Mouse (Mus musculus) lung, postnatal 14 days (tissue): ENCODE results near the gene Chd6.
"Not testable (repeated sequence)": the region's sequence is repeated elsewhere in the genome, so short reads cannot be mapped to it uniquely, and the experiment has no call there.

Experiments
- DNase-seq: peaks from one replicate; pipeline ENCODE4 v3.0.0; 2021

Gene Chd6

DNA sequence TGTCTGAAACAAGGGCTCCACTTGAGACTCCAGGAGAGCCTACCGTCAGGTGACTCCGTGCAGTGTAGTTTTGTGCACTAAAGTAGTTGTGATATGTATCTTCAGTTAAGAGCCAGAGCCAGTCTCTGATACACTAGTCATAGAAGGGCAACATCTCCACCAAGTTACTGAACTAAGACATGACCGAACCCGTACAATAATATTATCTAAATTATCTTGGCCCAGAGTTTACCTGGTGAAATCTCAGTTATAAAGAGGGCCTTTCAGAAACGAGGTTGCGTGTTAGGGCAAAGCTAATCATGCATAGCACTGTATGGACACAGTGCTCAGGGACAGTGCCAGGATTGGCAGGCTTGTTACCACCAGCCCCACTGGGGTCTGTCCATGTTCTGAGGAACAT is 127.1 kb downstream of the Chd6 start:
- DNase-seq: no peak

DNA sequence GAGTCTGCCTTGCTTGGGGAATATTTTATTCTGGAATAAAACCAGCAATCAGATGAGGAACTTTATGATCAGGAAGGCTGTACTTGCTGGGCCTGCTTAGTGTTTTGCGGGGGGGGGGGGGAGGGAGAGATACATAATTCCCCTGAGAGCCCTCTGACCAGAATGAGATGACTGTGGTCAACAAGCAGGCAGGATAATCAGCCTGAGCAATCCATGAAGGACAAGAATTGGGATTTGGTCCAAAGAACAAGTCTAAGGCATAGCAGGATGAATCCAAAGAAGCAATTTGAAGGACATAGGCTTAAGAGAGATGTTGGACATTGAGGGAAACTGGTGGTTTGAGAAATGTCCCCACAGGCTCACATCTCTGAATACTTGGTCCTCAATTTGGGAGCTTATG is 130.2 kb downstream of the Chd6 start:
- DNase-seq: no peak

DNA sequence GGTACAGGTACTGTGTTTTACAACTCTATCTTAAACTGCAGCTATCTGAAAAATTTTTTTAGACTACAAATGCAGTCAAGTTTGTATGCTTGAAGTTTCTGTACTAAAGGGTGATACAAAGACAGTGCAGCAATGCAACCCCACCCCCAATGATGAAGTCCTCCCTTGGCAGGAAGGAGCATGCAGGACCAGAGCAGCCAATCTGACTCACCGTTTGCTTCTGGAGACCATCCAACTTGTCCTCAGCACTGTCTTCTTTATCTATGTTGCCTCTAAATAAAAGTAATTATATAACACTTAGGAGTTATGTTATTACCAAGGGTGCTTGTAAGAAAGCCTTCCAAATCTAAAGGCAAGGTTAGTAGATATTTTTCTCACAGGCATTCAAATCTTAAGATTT is 131.6 kb downstream of the Chd6 start:
- DNase-seq: no peak

DNA sequence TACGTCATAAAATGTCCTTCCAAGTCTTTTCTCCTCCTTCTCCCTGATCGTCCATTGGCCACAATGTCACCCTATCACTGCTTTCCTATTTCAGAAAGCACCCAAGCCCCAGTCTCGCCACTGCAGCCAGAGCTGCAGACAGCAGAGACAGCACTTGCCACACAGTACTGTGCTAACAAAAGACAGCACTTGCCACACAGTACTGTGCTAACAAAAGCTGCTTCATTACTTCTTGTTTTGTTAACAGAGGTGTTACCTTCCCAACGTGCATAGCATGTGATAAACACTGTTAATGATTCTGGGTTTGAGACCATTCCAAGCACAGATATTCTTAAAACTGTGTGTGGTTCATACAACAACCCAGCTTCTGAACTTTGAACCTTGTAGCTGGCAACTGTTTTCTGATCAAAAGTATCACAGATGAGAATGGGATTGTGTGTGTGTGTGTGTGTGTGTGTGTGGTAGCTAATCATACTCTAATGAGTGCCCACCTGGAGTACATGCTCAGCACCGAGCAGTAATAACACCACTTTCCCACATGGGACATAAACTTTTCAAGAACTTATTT is 135.1 kb downstream of the Chd6 start:
- DNase-seq: no peak

DNA sequence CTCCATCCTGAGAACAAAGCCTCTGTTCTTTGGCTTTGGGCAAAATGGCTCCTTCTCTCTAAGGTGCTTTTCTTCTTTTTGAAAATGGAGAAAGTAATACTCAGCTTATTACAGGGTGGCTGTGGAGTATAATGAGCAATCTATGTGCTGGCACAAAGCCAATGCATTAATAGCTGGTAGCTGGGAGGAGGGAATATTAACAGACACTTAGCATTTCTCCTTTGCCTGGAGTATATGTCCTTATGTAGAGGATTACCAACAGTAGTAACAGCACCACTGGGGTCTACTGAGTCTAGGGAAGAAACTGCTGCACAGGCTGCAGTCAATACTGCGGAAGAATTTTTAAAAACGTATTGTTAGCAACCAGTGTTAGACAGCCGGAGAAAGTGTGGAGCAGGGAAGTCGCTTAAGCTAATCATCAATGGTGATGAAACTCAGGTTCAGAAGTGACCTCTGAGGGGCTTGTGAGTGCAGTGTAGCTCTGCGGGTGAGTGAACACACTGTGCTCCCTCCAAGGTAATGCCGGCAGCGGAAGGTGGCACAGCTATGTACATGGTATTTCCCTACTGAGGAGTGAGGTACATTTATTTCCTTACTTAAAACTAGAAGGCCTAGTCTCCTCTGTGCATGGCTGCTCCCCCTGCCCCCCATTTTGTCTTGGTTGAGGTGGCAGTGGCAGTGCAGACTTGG is 136.6 kb downstream of the Chd6 start:
- no peak for DNase-seq

DNA sequence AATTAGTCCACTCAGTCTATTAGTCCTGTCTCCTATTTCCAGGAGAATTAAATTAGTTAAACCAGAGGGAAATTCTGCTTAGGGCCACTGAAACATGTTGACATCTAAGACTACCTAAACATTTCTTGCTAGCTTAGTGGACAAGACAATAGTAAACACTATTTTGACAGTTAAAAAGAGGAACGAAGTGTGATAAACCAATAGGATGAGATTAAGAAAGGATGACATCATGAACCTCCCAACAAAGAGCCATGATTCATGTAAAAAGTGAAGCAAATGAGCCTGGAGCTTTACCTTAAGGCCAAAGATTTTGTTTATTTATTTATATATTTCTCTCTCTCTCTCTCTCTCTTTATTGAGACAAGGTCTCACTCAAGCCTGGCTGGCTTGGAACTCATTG is 146.7 kb downstream of the Chd6 start:
- DNase-seq: no peak

DNA sequence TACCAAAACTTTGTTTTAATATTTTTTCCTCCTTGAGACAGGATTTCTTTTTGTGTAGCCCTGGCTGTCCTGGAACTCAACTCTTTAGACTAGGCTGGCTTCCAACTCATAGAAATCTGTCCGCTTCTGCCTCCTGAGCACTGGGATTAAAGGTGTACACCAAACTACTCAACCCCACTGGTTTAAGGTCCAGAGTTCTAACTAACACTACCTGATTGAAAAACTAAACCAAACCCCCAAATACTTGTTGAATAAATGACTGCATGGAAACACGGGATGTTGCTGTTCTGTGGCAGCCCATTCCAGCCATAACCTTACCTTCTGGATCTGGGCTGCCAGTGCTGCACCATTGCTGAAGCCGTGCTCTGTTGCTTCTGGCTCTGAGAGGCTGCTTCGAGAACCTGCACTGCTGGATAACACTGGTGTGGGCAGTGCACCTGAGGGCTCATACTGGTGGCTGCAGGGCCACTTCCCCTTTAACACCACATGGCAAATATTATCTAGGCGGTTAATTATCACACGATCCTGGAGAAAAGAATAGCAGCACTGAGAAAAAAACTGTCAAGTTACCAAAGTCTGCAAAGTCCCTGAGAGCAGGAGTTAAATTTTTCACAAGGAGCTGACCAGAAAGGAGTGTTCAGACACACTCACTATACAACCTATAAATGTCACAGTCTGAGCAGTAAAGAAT is 147.8 kb downstream of the Chd6 start:
- no peak for DNase-seq

DNA sequence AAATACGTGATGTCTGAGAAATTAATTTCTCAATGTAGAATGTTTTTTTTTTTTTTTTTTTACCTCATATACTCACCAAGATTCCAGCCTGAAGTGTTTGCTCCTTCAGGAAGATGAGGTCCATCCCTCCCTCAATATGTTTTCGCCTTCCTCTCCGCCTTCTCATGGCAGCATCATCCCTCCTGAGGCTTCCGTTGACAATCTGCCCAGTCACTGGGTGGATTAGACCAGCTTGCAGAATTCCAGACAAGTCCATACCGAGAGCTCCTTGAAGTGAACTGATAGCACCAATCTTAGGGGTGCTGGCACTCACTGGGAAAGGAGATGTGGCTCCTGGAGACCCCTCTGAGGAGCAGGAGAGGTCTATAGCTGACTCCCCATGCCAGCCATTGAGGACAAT is 149.0 kb downstream of the Chd6 start:
- no peak for DNase-seq

DNA sequence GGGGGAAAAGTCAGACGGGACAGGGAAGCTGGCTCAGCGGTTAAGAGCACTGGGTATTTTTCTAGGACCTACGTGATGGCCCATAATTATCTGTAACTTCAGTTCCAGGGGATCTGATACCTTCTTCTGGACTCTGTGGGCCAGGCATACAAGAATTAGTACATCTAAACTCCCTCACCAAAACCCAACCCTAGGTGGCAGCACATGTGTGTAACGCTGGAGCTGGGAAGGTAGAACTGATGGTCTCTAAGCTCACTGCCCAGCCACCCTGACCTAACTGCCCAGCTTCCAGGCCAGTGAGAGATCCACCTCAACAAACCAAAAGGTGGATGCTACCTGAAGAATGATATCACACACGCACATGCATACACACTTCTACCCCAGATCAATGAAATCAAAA is 150.1 kb downstream of the Chd6 start:
- DNase-seq: peak; percentile 20

DNA sequence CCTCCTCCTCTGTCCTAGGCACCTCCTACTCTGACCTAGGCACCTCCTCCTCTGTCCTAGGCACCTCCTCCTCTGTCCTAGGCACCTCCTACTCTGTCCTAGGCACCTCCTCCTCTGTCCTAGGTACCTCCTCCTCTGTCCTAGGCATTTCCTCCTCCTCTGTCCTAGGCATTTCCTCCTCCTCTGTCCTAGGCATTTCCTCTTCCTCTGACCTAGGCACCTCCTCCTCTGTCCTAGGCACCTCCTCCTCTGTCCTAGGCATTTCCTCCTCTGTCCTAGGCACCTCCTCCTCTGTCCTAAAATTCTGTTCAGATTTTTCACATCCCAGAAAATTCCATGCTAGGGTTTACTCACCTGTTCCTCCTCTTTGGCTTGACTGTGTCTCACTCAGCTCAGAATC is 151.1 kb downstream of the Chd6 start:
- not testable (repeated sequence) for DNase-seq

DNA sequence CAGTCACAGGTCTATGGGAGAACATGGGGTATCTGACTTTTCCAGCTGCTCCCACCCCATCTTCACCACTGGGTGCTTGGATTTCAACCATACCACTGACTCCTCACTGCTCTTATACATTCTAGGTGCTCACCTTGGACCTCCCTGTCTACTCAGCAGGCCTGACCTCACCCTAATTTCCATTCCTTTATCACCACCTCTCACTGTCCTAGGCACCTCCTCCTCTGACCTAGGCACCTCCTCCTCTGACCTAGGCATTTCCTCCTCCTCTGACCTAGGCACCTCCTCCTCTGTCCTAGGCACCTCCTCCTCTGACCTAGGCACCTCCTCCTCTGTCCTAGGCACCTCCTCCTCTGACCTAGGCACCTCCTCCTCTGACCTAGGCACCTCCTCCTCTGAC is 151.6 kb downstream of the Chd6 start:
- DNase-seq: not testable (repeated sequence)

DNA sequence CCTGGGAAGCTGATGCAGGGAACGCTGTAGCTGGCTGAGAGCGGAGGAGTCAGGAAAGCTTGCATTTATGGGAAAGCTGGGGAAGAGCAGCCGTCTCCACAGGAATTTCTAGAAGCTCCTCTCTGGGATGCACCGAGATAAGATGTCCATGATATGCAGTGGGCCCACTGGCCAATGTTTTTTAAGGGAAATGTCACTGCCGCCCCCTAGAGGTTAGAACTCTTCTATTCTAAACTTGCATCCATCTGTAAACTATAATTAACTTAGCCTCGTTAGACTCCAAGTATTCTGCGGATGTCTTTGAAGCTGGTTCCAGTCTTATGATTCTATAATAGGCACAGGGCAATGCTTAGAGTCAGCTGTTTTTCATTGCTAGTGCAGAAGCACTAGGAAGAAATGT is 153.5 kb downstream of the Chd6 start:
- peak; percentile 26 for DNase-seq

DNA sequence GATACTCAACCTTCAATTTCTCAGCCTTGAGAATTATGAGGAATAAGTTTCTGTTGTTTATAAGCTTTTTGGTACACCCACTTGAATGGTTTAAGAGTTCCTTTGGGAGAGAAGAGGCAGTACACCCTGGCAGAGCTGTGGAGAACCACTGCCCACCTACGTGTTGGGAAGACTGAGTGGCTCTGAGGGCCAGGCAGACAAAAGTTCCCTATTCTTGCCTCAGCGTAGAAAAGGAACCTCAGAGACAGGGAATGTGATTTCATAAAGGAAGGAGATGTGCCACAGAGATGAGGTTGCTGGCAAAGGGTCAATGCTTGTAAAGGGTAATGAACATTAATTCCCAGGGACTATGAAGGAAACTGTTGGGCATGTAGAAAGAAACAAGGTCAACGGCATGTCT is 154.3 kb downstream of the Chd6 start:
- DNase-seq: no peak

DNA sequence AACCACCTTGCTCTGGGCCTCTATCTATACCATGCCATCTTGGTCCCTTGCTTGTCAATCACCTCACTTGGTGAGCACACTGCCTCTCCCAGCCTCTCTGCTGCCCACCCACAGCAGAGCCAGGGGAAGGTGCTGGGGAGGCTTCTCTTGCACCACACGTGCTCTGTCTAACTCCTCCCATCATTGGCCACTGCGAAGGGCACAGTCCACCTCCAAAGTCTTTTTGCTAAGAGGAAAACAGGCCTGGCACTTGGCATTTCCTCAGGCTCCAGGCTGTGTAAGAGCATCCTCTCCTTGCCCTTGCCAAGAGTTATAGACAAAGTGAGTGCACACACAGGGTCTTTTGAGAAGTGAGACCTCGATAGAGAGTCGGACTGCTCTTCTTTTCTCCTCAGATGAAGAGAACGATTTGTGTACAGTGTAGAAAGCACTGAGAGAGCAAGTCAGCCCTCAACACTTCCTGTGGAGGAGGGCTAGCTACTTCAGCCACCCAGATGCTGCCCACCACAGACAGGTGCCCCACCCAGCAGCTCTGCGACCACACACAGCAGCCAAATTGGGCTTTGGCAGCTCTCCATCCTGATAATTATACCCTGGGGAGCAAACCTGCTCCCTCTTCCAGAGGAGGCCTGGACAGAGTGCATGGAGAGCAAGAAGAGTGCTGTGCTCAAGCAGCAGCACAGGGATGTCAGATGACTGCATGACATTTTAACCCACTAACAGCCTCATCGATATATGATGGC is 155.6 kb downstream of the Chd6 start:
- no peak for DNase-seq

DNA sequence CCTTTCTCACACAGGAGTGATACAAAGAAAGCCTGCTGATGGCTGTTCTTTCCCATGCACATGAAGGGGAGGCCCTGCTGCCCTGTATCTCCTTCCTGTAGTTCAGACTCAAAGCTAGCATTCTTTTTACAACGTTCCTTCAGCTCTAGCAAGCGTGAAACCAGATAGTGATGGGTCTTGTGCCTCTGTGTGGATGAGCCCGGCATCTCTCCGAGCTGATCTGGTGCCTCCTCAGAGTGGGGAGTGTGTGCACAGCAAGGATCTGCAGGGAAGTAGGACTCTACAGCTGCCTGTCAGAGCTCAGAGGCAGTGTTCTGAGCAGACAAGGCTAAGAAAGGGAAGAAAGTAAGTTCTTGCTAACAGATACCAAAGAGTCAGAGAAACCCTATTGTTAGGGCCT is 157.3 kb downstream of the Chd6 start:
- no peak for DNase-seq

DNA sequence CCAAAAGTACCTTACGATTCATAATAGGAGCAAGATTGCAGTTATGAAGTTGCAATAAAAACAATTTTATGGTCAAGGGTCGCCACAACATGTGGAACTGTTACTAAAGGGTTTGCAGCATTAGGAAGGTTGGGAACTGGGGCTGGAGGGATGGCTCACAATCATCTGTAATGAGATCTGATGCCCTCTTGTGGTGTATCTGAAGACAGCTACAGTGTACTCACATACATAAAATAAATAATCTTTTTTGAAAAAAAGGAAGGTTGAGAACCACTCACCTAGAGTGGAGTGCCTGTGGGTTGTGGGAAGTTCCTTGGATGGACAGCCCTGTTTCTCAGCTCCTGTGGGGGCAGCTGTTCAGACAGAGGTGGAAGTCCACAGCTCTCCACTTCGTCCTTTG is 166.4 kb downstream of the Chd6 start:
- DNase-seq: no peak

DNA sequence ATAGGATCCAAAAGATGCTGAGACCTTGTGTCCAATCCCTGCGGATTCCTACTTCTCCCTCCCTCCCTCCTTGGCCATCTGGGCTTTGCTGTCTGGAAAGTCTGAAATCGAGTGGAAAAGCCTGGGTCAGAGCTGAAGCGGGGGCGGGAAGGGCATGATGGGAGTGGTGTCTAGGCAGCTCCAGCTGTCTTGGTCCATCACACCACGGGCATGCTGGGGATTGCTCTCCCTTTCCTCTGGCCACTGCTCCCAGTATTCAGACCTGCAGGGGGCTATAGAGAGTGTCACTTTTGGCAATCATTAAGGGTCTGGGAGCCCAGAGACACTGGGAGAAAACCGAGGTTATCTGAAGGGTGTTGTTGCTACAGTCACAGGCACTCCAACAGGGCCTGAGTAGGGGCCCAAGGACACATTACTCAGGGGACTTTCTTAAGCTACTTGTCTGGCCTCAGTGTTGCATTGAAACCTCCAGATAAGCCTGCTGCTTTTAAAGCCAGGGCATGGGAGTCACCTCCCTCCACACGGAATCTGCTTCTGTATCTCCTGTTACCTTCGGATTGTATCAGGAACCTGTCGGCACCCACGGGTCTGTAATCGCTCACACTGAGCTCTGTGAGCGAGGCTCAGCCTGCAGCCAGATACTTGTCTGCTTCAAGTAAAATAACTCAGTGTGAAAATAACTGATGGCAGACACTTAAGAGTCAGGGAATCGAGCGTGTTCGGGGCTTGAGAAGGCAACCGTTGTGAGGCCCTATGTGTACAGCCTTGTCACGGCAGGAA is 167.8 kb downstream of the Chd6 start:
- DNase-seq: no peak

DNA sequence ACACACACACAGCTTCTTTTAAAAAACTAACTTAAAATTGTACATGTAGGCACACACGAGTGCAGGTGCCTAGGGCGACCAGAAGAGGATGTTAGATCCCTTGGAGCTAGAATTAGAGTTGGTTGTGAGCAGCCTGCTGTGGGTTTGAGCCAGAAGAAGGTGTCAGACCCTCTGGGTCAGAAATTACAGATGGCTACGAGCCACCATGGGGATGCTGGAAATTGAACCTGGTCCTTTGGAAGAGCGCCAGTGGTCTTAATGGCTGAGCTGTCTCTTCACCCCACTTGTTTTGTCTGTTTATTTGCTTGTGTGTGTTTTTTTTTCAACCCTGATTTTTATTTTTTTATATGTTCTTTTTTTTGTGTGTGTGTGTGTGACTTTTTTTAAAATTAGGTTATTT is 174.4 kb downstream of the Chd6 start:
- DNase-seq: no peak

DNA sequence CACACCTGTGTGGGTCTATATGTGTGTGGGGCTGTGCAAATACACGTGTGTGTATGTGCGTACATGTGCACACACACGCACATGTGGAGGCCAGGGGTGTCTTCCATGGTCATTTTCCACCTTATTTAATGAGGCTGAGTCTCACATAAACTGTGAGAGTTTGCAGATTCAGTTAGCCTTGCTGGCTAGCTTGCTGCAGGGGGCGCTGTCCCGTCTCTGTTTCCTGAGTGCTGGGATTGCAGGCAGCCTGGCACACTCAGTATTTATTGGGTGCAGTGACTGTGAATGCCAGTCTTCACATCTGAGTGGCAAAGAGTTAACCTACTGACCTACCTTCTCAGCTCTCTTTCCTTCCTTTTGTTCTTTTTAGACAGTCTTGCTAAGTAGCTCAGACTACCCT is 175.0 kb downstream of the Chd6 start:
- no peak for DNase-seq

DNA sequence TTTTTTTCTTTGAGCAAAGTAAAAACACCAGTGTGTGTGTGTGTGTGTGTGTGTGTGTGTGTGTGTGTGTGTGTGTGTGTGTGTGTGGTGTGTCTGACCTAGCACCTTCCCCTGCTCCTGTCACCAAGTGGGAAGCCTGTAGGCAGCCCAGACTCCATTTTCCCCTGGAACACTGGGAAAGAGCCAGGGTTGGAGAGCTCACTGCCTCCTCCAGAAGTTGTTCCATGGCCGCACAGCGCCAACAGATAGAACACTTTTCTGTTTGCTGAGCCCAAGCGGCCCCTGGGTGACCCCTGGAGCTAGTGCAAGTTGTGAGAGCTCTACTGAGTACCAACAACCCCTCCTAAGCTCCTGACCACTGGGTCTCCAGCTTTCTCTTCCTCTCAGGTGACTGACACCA is 175.9 kb downstream of the Chd6 start:
- no peak for DNase-seq

DNA sequence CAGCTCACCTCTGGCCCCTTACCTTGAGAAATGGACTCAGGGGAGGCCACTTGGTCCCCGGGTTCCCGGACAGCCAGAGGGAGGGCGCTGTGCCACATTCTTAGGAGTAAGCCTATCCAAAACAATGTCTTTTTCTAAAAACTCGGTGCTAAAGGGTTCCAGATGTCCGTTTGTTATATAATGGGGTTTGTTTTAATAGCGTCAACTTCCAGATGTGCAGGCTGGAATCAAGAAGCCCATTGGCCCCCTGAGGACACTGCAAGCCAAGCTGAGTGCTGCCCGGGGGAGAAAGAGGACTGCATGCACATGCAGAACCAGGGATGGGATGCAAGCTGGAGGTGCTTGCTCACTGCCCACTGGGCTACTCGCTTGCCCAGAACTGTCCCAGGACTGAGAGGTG is 176.6 kb downstream of the Chd6 start:
- no peak for DNase-seq

DNA sequence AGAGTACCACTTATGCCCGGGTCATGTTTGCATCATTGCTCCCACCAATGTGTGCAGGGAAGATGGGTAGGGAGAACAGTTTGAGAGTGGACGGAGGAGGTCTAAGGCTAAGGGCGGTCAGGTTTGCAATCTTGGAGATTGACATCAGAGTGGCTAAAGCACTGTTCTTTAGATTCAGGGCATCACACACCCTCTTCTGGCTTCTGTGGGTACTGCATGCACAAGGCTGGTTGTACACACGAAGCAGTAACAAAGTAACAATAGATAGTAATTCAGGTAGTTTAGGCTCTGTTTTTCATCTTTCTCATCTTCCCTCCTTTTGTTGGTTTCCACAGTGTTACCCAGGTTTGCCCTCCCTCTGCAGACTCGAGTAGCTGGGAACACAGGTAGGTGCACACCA is 177.5 kb downstream of the Chd6 start:
- no peak for DNase-seq

DNA sequence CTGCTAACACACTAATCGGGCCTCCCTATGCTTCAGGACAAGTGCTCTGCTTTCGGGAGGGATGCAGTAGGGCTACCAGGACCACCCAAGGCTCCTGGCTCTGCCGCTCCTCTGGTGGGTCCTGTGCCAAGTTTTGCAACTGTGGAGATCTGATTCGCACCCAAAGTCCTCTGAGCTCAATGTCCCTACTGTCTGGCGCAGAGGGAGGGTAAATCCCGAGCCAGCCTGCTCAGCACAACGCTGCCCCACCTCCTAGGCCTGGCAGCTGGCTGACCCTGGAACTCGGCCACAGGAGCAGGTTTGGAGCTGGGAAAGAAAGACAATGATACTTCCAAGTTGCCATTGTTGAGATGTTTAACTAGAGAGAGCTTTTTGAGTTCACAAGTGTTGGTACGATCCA is 183.7 kb downstream of the Chd6 start:
- DNase-seq: no peak
